Mouse (Mus musculus) gastrocnemius, adult 18-20 months (tissue): Measurements from ENCODE around the gene Sec1. TPM values are rescaled to one million over a fixed set of nuclear protein-coding genes. Genes with fewer than 3 reads are reported as not detected.

Source experiments
- DNase-seq: peaks from one replicate; pipeline ENCODE4 v3.0.0; 2021; ENCODE audit warnings: low spot score
- total RNA-seq, 2 experiments: library from RNA; stranded (reverse); gene quantifications; 2 replicates each; pipeline ENCODE4 v1.2.3; 2021

Gene Sec1
- total RNA-seq, 2 experiments from 2014 or later: 0.09 TPM

DNA sequence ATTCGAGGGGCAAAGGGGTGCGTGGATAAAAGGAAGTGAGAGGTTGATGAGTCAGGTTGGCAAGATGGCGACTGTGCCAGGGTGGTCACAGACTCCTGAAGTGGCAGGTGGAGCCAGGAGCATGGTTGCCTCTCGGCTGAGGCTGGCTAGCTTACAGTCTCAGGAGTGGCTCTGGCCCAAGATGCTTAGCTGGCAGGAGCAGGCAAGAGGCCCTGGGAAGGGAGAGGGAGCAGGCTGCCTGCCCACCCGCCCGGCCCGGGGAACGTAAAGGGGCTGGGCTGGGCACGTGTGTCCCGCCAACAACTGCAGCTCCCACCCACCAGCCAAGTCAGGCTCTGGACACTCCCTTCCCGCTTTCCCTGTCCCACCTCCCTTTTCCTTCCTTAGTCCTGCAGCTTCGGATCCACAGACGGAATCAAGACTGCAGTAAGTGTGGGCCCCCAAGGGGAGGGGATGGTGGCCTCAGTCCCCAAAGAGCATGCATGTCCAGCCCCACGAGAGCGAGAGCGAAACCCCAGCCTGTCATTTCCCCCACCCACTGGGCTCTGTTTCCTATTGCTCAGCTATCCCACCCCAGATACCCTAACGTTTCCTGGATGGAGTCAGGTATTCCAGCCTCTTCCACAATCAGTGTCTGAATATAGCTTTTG lies 52.7 kb downstream of the Sec1 start:
- DNase-seq: peak; percentile 68

DNA sequence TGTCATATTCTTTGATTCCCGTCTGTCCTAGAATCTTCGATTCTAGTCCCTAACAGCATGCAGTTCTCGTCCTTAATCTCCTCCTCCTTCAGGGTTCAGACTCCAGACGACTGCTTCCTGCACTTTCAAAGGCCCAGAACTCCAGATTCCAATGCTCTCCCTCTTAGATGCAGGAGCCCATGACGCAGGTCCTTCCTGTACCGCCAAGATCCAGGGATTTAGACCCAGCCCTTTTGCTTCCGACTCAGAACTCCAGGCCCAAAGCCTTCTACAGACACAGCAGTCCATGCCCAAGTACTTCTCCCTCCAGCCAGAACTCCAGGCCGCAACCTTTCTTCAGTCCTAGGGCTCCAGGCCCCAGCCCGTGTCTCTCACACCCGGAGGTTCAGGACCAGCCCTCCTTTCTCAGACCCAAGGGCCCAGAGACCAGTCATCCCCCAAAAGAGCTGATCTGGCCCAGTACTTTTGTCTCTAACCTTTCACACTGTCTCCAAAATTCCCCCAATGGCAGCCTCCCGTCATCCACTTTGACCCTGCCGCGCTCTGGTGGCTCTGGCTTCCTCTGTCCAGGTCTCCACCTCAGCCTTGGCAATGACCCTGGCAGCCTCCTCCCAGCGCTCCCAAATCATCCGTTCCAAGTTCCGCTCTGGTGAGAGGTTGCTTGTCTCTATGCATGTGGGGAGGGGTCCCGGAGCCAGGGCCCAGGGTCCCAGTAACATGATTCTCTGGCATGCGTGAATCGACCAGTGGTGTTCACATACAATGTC lies 53.8 kb downstream of the Sec1 start:
- DNase-seq: peak; percentile 45

DNA sequence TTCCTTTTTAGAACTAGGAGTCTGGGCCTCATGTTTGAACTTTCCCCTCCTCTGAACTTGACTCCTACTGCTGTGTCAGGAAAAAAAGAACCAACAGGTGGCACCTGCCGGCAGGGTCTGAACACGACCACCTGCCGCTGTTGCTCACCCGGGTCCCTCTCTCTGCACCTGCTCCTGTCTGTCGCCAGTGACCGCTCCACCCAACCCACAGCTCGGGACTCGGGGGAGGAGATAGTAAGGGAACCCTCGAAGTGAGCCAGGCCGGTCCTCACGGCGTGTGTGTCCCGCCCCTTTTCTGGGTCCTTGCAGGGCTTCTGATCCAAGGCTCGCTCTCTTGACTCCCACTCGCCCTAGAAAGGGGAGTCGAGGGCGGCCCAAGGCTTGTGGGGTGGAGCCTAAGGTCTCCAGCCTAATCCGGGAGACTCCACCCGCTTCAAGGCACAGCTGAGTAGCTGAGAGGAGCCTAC lies 54.6 kb downstream of the Sec1 start, which contains the start of gene Mamstr:
Gene Mamstr, plus strand, starts transcription at position 417 of the 467 bp plus-strand sequence.
- peak; percentile 87 for DNase-seq

DNA sequence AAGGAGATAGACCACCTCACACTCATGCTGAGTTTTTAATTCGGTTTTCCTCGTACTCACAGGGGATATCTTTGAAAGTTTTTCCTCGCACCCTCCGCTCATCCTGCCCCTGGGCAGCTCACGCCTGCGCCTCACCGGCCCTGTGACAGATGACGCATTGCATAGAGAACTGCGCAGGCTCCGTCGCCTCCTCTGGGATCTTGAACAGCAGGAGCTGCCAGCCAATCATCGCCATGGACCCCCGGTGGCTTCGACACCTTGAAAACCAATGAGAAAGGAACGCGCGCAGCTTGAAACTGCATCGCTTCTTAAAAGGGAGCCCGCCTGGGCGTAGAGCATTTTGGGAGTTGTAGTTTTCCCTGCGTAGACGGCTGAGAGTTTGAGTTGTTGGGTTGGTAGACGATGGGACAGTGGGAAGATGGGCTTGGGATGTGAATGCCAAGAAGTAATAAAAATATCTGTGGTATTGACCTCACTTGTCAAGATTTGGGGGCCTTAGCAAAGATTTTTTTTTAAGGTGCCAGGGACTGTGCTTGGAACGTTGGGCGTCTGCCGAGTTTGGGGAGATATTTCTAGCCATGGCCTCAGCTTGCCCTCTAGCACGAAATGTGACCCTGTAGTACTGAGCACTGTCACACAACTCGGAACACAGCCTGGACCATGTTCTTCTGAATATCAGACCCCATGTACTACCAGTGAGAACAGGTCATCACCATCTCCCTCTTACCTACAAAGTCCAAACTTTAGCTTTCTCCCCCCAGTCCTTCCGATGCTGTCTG lies 55.4 kb downstream of the Sec1 start:
- DNase-seq: peak; percentile 97

DNA sequence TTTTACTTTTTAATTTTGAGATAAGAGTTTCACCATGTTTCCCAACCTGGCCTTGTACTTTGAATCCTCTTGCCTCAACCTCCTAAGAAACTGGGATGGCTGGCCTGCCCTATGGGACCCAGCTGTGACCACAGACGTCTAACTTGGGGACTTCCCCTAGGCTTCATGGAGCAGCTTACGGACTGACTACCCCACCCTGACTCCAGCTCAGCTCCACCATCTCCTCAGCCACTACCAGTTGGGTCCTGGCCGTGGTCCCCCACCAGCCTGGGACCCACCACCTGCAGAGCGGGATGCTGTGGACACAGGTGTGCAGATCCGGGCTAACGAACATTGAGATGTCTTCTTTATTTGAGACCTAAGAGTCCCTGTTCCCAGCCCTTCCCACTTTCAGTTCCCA lies 56.5 kb downstream of the Sec1 start:
- no peak for DNase-seq

DNA sequence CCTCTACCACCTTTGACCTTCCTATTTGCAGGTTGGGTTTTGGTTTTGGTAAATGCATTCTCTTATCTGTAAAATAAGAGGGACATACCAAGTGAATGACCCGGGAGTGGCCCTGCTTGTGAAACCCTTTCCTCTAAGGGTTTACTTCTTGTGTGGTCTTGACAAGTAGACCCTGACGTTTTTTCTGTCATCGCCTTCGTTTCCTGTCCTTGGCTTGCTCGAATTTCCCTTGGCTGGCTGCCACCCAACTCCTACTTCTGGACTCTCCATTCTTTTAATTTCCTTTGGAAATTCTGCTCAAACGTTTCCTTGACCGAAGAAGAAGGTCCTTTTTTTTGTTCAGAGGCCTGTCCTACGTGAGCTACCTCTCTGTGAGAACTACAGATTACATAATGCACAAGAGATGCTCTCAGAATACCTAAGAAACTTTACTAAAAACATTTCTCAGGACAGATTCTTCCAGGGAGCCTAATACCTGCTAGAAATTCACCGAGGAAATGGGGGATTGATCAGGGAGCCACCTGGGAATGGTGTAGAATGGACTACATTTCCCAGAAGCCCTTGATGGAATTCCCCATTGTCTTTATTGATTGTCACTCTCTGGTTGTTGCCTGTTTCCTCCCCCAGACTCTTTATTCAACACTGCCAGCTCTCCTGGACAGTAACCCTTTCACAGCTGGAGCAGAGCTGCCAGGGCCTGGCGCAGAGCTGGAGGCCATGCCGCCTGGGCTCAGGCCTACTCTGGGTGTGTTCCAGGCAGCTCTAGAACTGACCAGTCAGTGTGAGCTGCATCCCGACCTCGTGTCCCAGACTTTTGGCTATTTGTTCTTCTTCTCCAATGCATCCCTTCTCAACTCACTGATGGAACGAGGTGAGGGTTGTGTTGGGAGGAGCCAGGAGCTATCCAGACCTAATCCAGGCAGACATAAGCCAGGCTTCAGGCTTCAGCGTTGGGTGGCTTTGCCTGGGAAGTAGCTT lies 58.2 kb downstream of the Sec1 start:
- no peak for DNase-seq

DNA sequence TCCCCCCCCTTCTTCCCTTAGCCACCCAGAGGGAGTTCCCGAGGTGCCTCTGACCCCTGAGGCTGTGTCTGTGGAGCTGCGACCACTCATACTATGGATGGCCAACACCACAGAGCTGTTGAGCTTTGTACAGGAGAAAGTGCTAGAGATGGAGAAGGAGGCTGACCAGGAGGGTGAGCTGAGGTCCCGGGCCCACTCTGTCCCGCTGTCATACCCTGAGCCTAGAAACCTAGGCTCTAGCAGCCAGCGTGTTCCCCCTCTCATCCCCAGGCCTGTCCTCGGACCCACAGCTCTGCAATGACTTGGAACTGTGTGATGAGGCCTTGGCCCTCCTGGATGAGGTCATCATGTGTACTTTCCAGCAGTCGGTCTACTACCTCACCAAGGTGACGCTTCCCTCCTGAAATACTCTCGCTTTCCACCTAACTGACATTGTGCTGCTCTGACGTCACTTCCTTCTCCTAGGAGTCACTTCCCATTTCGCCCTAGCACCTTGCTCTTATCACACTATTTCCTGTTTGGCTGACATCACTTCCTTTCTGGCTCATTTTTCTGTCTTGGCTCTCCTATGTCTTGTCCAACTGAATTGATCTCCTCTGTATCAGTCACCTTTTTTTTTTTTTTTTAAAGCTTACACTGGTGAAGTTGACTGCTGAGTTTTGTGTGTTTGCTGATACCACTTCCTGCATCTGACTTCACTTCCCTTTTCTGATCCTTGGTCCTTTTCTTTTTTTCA lies 59.1 kb downstream of the Sec1 start:
- DNase-seq: no peak

DNA sequence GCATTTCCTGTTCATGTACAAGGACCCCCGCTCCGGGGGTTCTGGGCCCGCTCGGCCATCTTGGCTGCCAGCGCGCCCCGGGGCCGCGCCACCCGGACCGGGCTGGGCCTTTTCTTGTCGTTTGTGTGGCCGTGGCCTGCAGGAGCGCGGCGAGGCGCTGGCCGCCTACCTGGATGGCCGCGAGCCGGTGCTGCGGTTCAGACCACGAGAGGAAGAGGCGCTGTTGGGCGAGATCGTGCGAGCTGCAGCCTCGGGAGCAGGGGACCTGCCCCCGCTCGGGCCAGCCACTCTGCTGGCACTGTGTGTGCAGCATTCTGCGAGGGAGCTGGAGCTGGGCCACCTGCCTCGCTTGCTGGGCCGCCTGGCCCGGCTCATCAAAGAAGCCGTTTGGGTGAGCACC lies 61.7 kb downstream of the Sec1 start:
- no peak for DNase-seq

DNA sequence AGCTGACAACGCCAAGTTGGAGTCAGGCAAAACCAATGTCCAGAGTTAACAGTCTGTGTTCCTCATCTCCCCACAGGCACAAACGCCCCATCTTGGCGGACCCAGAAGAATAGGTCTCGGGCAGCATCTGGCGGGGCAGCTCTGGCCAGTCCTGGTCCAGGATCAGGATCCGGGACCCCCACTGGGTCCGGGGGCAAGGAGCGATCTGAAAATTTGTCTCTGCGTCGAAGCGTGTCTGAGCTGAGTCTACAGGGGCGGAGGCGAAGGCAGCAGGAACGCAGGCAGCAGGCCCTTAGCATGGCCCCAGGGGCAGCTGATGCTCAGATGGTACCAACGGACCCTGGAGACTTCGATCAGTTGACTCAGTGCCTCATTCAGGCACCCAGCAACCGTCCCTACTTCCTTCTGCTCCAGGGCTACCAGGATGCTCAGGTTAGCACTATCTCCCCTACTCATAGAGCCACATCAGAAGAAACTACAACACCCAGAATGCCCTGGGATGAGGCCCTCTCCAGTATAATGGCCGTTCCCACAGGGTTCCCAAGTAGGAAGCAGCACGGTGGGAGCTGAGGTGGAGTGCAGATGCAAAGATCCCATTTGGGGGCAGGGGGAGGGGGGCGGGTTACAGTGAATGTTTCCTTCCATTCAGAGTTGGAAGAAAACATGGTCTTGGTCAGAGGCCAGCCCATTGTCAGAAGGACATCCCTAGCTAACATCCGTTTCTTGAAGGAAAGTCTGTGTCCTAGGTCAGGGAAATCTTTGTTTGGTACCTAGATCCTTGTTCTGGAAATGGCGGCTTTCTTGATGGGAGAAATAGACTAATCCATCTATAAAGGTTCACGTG lies 63.9 kb downstream of the Sec1 start:
- no peak for DNase-seq

DNA sequence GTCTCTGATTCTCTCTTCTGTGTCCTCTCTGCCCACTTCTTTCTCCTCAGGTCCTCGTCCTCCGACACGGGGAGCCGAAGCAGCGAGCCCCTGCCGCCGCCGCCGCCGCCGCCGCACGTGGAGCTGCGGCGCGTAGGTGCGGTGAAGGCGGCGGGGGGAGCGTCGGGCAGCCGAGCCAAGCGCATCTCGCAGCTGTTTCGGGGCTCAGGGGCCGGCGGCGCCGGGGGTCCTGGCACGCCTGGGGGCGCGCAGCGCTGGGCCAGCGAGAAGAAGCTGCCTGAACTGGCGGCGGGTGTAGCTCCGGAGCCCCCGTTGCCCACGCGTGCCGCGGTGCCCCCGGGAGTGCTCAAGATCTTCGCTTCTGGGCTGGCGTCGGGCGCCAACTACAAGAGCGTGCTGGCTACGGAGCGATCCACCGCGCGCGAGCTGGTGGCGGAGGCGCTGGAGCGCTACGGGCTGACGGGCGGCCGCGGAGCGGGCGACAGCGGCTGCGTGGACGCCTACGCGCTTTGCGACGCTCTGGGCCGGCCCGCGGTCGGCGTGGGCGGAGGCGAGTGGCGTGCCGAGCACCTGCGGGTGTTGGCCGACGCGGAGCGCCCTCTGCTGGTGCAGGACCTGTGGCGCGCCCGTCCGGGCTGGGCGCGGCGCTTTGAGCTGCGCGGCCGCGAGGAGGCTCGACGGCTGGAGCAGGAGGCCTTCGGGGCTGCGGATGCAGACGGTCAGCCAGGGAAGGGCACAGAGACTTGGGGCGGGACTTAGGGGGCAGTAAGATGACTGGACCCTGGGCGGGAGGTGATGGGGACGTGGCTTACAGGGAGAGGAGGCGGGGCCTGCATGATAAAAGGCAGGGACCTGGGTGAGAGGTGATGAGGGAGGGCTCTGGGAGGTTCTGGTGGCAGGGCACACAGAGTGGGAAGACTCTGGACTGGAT lies 65.6 kb downstream of the Sec1 start:
- peak; percentile 85 for DNase-seq

Other genes with a start within 250 kb of the Sec1 start
- gene Ftl1, start 234.5 kb downstream of the Sec1 start, total RNA-seq: 100 to 1,000 TPM; 109 to 151 TPM
- 10 to 100 TPM; 14.2 to 16.6 TPM for gene Bax, start 227.5 kb downstream of the Sec1 start, total RNA-seq
- gene Tulp2, start 212.5 kb downstream of the Sec1 start, total RNA-seq: not detected
- 1 to 10 TPM; 8.1 to 9.6 TPM for gene Gm45808, start 207.6 kb downstream of the Sec1 start, total RNA-seq
- 10 to 100 TPM; 22.6 to 22.9 TPM for gene Dhdh, start 205.6 kb downstream of the Sec1 start, total RNA-seq
- 10 to 100 TPM; 63.3 to 68.6 TPM for gene Nucb1, start 184.0 kb downstream of the Sec1 start, total RNA-seq
- 10 to 100 TPM; 28.6 to 63.5 TPM for gene Ppp1r15a, start 168.1 kb downstream of the Sec1 start, total RNA-seq
- gene Plekha4, start 168.1 kb downstream of the Sec1 start, total RNA-seq: 1 to 10 TPM; 5.2 to 5.3 TPM
- gene Hsd17b14, start 139.5 kb downstream of the Sec1 start, total RNA-seq: 1 to 10 TPM in 1 of 2 experiments, under 1 TPM in 1; 0.91 to 1.9 TPM
- gene Bcat2, start 124.2 kb downstream of the Sec1 start, total RNA-seq: 10 to 100 TPM; 95.0 to 98.1 TPM
- gene Fgf21, start 78.9 kb downstream of the Sec1 start, total RNA-seq: not detected
- gene Fut1, start 77.1 kb downstream of the Sec1 start, total RNA-seq: not detected
- gene Izumo1, start 72.6 kb downstream of the Sec1 start, total RNA-seq: not detected
- gene Rasip1, start 66.9 kb downstream of the Sec1 start, total RNA-seq: 1 to 10 TPM; 5.5 to 8.5 TPM
- 10 to 100 TPM; 17.6 to 18.7 TPM for gene Mamstr, start 54.4 kb downstream of the Sec1 start, total RNA-seq
- under 1 TPM in 1 of 2 experiments, not detected in 1; 0.11 TPM for gene Fut2, start 28.0 kb downstream of the Sec1 start, total RNA-seq
- under 1 TPM; 0.14 to 0.26 TPM for gene Ntn5, start 10.4 kb downstream of the Sec1 start, total RNA-seq
- 10 to 100 TPM; 11.1 to 17.3 TPM for gene Car11, start 5.4 kb upstream of the Sec1 start, total RNA-seq
- gene Dbp, start 10.7 kb upstream of the Sec1 start, total RNA-seq: 10 to 100 TPM; 19.4 to 22.9 TPM
- gene Rpl18, start 21.1 kb upstream of the Sec1 start, total RNA-seq: 100 to 1,000 TPM; 442 to 461 TPM
- 10 to 100 TPM; 15.2 to 15.6 TPM for gene Sphk2, start 23.6 kb upstream of the Sec1 start, total RNA-seq
- gene Fam83e, start 26.8 kb upstream of the Sec1 start, total RNA-seq: under 1 TPM in 1 of 2 experiments, not detected in 1; 0.18 TPM
- gene Spaca4, start 31.4 kb upstream of the Sec1 start, total RNA-seq: not detected
- gene Lmtk3, start 89.3 kb upstream of the Sec1 start, total RNA-seq: not detected
- not detected for gene Sult2b1, start 90.3 kb upstream of the Sec1 start, total RNA-seq
- gene Cyth2, start 120.2 kb upstream of the Sec1 start, total RNA-seq: 10 to 100 TPM; 25.3 to 34.6 TPM
- gene Kcnj14, start 130.4 kb upstream of the Sec1 start, total RNA-seq: under 1 TPM in 1 of 2 experiments, not detected in 1; 0.28 TPM
- 10 to 100 TPM; 13.4 to 14.3 TPM for gene Grwd1, start 136.5 kb upstream of the Sec1 start, total RNA-seq
- gene Kdelr1, start 178.4 kb upstream of the Sec1 start, total RNA-seq: 10 to 100 TPM; 62.0 to 65.6 TPM
- gene Grin2d, start 184.0 kb upstream of the Sec1 start, total RNA-seq: under 1 TPM; 0.11 to 0.17 TPM
- not detected for gene Syngr4, start 202.3 kb upstream of the Sec1 start, total RNA-seq
- gene Tmem143, start 202.5 kb upstream of the Sec1 start, total RNA-seq: 10 to 100 TPM; 56.7 to 59.4 TPM
- 10 to 100 TPM in 1 of 2 experiments, 1 to 10 TPM in 1; 7.8 to 15.1 TPM for gene Emp3, start 227.0 kb upstream of the Sec1 start, total RNA-seq
- gene Ccdc114, start 229.7 kb upstream of the Sec1 start, total RNA-seq: under 1 TPM; 0.18 to 0.21 TPM